Mouse (Mus musculus) forebrain, embryonic 10.5 days (tissue): ENCODE measurements around the gene Anxa4. TPM values are rescaled to one million over a fixed set of nuclear protein-coding genes. Genes with fewer than 3 reads are reported as not detected.

Source experiments
- DNase-seq: peaks from one replicate; pipeline ENCODE4 v3.0.0-alpha.2; 2017; ENCODE audit warnings: low spot score; ENCODE audit errors: extremely low spot score
- H3K27ac ChIP-seq: fragments of 300-500 bp; sonication (generic); 2 replicates; pipeline ENCODE4 v1.5.1; 2016; ENCODE audit warnings: mild to moderate bottlenecking
- H3K27me3 ChIP-seq: fragments of 300-500 bp; sonication (generic); 2 replicates; pipeline ENCODE4 v1.6.1; 2016; ENCODE audit warnings: mild to moderate bottlenecking; ENCODE audit not compliant: poor library complexity, severe bottlenecking
- H3K36me3 ChIP-seq: fragments of 300-500 bp; sonication (generic); replicated peaks from 2 replicates; pipeline ENCODE4 v1.6.1; 2016; ENCODE audit warnings: mild to moderate bottlenecking, moderate library complexity
- H3K4me1 ChIP-seq: fragments of 300-500 bp; sonication (generic); 2 replicates; pipeline ENCODE4 v1.6.1; 2016
- H3K4me3 ChIP-seq: fragments of 300-500 bp; sonication (generic); 2 replicates; pipeline ENCODE4 v1.5.1; 2016; ENCODE audit warnings: mild to moderate bottlenecking, moderate library complexity
- H3K9me3 ChIP-seq: fragments of 300-500 bp; sonication (generic); 2 replicates; pipeline ENCODE4 v1.6.1; 2016; ENCODE audit warnings: mild to moderate bottlenecking, moderate library complexity
- WGBS: fragments of 180-500 bp; shearing (Covaris S2); methylation state at CpG from one replicate; pipeline ENCODE4 v1.1.7; 2016; 5-methylcytosine and 5-hydroxymethylcytosine counted together
- polyA plus RNA-seq: library from polyadenylated mRNA; unstranded; fragments of >200 nt; fragmentation: Nextera tagmentation; extraction: Ambion mirVana; gene quantifications from 2 replicates; pipeline ENCODE4 v1.2.1, GENCODE M21; 2016

Anxa4 gene
- polyA plus RNA-seq, 1 experiment from 2014 or later: 4.2 TPM

DNA sequence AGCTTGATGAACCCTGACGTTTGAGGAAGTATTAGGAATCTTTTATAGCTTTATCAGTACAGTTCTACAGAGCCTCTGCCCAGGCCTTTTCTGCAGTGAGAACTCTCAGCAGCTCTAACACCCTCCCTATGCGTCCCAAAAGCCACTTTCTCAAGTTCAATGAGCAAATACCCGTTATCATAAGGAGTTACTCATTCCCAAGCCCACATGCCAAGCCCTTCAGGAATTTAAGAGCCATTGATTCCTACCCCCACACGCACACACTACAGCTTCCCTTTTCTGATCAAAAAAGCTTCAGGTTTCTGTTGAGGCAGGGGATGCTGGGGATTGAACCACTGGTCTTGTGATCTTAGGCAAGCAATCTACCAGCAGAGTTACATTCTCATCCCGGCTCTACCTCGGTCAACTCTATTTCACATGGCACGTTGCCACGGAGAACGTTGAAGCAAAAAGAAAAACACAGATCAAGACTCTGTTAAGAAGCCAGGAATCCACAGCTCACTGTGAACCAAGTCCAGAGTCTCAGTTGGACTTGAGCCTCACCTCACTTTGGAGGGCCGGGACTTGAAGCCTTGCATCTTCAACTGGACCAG lies 2.9 kb downstream of the Anxa4 start:
- no peak overlapping the region for H3K27ac ChIP-seq
- 92% methylated on average over 10 of the region's 10 CpGs for WGBS
- H3K27me3 ChIP-seq: peaks cover 59% of the 10 kb centered on the region
- no peak overlapping the region for H3K4me3 ChIP-seq
- H3K36me3 ChIP-seq: no peaks in the 10 kb centered on the region
- DNase-seq: no peak
- no peaks in the 10 kb centered on the region for H3K9me3 ChIP-seq
- peaks cover 19% of the 10 kb centered on the region for H3K4me1 ChIP-seq

DNA sequence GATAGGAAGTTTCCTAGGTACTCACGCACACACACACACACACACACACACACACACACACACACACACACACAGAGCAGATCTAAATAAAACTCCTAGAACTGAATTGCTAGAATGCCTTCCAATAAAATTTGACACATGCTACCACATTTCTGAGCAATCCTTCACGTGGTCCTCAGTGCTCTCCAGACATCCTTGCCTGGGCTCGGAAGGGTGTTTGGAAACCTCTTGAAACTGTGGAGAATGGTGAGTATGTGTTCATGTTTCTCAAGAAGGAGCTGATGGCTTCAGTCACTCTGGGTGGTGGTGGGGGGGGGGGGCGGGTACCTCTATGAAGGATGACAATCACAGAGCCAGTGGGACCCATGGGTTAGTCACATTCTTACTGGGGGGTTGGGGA lies 5.1 kb downstream of the Anxa4 start:
- WGBS: 85% methylated on average over 4 of the region's 4 CpGs
- no peak for DNase-seq
- H3K27me3 ChIP-seq: peaks cover 37% of the 10 kb centered on the region
- peaks cover 9% of the 10 kb centered on the region for H3K4me1 ChIP-seq
- no peaks in the 10 kb centered on the region for H3K9me3 ChIP-seq
- H3K4me3 ChIP-seq: no peak overlapping the region
- H3K27ac ChIP-seq: no peak overlapping the region
- no peaks in the 10 kb centered on the region for H3K36me3 ChIP-seq

DNA sequence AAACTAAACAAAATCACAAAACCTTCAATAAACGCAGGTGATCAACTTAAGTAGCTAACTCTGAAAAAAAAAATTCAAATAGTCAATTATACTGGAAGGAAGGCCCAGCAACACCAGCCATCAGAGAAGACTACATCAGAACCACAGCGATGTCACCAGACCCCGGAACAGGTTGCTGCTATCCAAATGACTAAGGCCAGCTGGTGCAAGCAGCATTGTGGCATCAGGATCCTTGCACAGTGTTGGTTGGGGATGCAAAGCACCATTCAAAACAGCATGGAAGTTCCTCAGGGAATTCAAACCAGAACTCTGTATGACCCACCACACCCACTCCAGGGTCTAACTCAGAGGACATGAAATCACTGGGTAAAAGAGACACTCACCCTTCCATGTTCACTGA lies 6.8 kb downstream of the Anxa4 start:
- WGBS: 88% methylated on average over 3 of the region's 3 CpGs
- no peak for DNase-seq
- H3K36me3 ChIP-seq: no peaks in the 10 kb centered on the region
- no peak overlapping the region for H3K4me3 ChIP-seq
- H3K4me1 ChIP-seq: no peaks in the 10 kb centered on the region
- H3K9me3 ChIP-seq: no peaks in the 10 kb centered on the region
- peaks cover 20% of the 10 kb centered on the region for H3K27me3 ChIP-seq
- no peak overlapping the region for H3K27ac ChIP-seq

DNA sequence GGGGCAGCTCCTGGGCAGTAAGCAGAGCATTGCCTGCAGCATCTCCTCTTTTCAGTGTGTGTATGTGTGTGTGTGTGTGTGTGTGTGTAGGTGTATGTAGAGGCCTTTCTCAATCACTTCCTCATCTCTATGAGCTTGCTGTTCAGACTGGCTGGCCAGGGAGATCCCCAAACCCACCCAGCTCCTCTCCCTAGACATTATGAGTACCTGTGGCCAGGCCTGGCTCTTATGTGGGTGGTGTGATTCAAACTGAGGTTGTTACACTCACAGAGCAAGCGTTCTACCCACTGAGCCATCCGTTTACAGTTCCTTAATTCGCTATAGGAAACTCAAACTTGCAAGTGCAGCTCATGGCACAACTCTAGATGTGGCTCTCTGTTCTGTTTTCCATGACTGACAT lies 8.6 kb downstream of the Anxa4 start:
- 76% methylated on average over 3 of the region's 3 CpGs for WGBS
- Histone ChIP-seq H3K4me3 (no peak overlapping the region), H3K9me3 (no peaks in the 10 kb centered on the region), H3K4me1 (no peaks in the 10 kb centered on the region), H3K36me3 (no peaks in the 10 kb centered on the region), H3K27me3 (0 out of 2 replicates have a peak, but pooled peaks cover 4% of the 10 kb centered on the region), H3K27ac (no peak overlapping the region)
- DNase-seq: no peak

DNA sequence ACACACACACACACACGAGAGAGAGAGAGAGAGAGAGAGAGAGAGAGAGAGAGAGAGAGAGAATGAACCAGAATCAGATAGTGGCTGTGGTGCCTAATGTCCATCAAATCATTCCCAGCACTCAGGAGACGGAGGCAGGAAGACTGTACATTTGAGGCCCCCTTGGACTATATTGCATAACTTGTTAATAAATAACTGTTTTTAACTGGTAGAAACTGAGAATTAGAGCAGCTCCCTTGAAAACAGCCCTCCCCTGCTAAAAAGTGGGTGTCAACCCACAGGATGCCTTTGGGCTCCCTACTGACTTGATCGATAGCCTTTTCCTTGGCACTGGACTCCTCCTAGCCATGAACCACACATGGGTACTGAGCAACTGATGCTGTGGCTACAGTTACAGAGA lies 11.0 kb downstream of the Anxa4 start:
- H3K9me3 ChIP-seq: no peaks in the 10 kb centered on the region
- no peaks in the 10 kb centered on the region for H3K4me1 ChIP-seq
- H3K27ac ChIP-seq: no peak overlapping the region
- no peaks in the 10 kb centered on the region for H3K27me3 ChIP-seq
- H3K4me3 ChIP-seq: no peak overlapping the region
- 97% methylated on average over 2 of the region's 3 CpGs for WGBS
- DNase-seq: no peak
- no peaks in the 10 kb centered on the region for H3K36me3 ChIP-seq

DNA sequence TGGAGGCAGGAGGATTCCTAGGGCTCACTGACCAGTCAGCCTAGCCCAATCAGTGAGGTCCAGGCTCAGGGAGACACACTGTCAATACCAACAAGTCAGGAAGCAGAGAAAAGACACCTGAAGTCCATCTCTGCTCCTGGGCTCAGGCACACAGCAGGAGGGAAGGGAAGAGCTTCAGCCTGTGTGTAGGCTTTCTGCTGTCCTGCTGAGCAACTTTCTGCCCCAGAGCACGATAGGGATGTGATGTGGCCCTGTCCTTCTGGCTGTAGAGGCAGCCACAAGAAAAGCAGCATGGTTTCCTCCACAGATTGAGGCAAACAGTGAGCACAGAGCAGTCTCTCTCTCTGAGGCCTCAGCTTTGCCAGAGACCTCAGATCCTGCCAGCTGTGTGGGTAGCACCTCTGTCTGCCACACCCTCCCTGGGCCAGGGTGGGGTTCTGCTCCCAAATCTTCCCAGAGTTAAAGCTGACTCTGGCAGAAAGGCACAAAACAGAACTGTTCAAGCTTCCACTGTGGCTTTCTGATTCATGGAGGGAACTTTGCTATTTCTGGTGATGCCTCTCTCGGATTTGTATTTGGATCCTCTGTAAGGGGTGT lies 11.9 kb downstream of the Anxa4 start:
- no peaks in the 10 kb centered on the region for H3K27me3 ChIP-seq
- 38% methylated on average over 2 of the region's 2 CpGs for WGBS
- no peaks in the 10 kb centered on the region for H3K4me1 ChIP-seq
- no peak for DNase-seq
- no peak overlapping the region for H3K4me3 ChIP-seq
- H3K36me3 ChIP-seq: no peaks in the 10 kb centered on the region
- no peak overlapping the region for H3K27ac ChIP-seq
- H3K9me3 ChIP-seq: no peaks in the 10 kb centered on the region

DNA sequence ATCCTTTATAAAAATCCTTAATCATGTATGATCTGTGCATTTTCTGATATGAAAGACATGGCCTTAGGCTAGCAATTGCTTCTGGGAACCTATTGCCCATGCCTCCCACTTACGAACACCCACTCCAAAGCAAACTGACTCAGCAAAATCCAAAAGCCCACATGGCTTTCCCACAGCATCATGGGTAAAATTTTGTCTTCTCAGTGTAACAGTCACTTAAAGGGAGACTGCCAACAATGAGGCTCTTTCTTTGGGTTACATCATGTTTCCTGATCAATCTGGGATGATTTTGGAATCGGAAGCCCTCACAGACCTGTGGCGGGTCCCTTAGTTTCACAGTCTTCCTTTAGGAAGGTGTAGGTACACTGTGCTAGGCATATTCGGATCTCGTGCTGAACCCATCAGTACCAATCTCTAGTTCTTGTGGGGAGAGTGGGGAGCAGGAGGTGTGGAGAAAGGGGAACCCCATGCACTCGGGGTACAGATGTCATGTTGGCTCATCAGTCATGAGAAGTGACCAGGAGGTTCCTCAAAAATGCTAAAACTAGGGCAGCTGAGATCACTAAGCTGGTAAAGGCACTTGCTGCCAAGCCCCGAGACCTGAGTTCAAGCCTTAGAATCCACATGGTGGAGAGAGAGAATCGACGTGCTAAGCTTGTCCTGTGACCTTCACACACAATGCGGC lies 14.3 kb downstream of the Anxa4 start:
- WGBS: 89% methylated on average over 10 of the region's 10 CpGs
- no peak for DNase-seq
- no peaks in the 10 kb centered on the region for H3K4me1 ChIP-seq

DNA sequence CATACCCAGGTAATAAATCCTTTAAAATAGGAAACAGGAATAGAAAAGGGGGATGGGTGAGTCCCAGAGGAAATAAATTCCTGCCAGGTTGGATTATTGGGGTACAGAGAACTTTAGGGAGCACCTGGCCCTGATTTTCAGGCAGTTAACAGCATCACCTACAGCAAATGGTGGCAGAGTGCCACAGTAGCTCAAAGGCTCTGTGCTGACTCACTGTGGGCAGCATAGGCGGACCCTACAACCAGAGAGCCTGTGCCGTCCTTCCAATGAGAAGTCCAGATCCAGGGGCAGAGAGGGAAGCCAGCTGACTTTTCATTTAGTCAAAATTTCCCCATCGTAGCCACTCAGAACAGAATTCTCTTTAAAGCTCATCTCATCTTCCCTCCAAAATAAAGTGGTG lies 16.2 kb downstream of the Anxa4 start:
- H3K4me1 ChIP-seq: no peaks in the 10 kb centered on the region
- H3K4me3 ChIP-seq: no peak overlapping the region
- 95% methylated on average over 3 of the region's 3 CpGs for WGBS
- H3K27ac ChIP-seq: no peak overlapping the region
- no peaks in the 10 kb centered on the region for H3K9me3 ChIP-seq
- H3K27me3 ChIP-seq: no peaks in the 10 kb centered on the region
- H3K36me3 ChIP-seq: no peaks in the 10 kb centered on the region
- no peak for DNase-seq

More for the DNA sequence above, 14.3 kb downstream of the Anxa4 start:
- Histone ChIP-seq H3K27ac (no peak overlapping the region), H3K36me3 (no peaks in the 10 kb centered on the region), H3K4me3 (no peak overlapping the region), H3K9me3 (no peaks in the 10 kb centered on the region), H3K27me3 (no peaks in the 10 kb centered on the region)

DNA sequence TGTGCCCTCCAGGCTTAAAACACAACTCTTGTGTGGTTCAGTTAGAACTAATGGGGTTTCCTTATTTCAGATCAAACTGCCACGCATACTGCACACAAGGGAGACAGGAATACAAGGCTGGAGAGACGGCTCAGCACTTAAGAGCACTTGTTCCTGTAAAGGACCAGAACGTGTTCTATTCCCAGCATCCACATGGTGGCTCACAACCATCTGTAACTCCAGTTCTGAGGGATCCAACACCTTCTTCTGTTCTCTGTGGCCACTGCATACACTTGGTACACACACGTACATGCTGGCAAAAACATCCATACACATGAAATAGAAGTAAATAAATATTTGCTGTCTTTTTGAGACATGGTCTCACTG lies 16.7 kb downstream of the Anxa4 start:
- H3K9me3 ChIP-seq: no peaks in the 10 kb centered on the region
- no peak overlapping the region for H3K27ac ChIP-seq
- 73% methylated on average over 4 of the region's 4 CpGs for WGBS
- no peaks in the 10 kb centered on the region for H3K27me3 ChIP-seq
- H3K36me3 ChIP-seq: no peaks in the 10 kb centered on the region
- no peaks in the 10 kb centered on the region for H3K4me1 ChIP-seq
- no peak overlapping the region for H3K4me3 ChIP-seq
- no peak for DNase-seq

DNA sequence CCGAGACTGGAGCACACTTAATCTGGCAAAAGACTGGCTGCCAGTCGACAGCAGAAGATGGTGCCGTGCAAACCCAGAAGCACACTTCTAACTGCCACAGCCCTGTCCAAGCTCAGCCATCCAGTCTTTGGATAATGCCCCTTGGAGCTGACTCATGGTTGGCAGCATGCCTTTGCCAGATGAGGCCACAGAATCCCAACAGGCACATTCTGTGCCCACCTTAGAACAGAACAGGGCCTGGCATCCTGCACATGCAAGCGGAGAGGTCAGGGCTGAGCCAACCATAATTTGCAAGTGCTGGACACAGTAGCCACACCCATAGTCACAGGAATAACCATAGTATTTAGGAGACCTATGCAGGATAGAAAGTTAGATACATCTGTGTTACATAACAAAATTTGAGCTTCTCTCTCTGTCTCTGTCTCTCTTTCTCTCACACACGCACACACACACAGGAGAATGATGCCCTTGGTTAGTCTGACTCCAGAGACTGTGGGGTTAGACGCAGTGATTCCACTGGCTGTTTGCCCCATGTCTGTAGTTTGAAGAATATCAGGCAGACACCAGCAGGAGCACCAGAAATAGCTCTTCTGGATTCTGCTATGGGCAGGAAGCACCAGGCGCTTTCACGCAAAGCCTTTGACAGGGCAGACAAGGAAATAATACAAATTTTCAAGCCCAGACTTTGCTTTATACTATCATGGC lies 17.2 kb downstream of the Anxa4 start:
- 92% methylated on average over 8 of the region's 8 CpGs for WGBS
- H3K4me3 ChIP-seq: no peak overlapping the region
- no peak overlapping the region for H3K27ac ChIP-seq
- DNase-seq: no peak
- no peaks in the 10 kb centered on the region for H3K4me1 ChIP-seq
- H3K9me3 ChIP-seq: no peaks in the 10 kb centered on the region
- no peaks in the 10 kb centered on the region for H3K27me3 ChIP-seq
- no peaks in the 10 kb centered on the region for H3K36me3 ChIP-seq

DNA sequence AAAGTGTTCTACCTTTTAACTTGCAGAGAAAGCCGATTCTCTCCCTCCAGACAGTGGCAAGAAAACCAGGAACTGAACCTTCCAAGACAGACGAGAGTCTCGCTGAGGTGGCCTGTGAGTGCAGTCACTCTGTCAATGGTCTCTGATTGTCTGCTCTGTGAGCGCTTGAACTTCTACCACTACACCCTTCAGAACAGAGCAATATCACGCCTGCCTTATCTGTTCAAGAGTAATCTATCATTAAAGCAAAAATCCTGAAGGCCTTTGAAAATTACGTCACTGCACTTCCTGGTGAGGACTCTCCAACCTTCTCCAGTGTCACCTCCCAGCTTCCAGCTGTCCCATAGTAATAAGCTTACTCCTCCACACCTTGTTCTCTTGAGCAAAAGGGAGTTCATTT lies 18.4 kb downstream of the Anxa4 start:
- H3K27me3 ChIP-seq: no peaks in the 10 kb centered on the region
- WGBS: 88% methylated on average over 6 of the region's 6 CpGs
- H3K4me1 ChIP-seq: no peaks in the 10 kb centered on the region
- H3K27ac ChIP-seq: no peak overlapping the region
- H3K36me3 ChIP-seq: no peaks in the 10 kb centered on the region
- no peaks in the 10 kb centered on the region for H3K9me3 ChIP-seq
- DNase-seq: no peak
- H3K4me3 ChIP-seq: no peak overlapping the region

DNA sequence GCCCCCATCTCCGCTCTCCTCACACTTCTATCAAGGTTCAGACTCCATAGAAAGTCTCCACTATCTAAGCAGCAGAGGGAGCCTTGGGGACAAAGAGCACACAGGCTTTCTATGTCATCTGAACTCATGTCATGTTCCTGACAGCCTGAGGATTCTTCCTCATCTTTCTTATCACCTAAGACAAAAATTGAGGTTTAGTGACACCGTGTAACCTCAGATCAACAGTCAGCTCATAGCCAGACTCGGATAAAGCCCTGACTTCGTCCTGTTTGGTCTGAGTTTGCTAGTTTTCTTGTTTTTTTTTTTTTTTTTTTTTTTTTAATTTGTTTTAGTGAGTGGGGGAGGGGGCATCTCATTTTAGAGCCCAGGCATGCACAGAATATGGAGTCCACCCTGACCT lies 19.6 kb downstream of the Anxa4 start:
- H3K4me3 ChIP-seq: no peak overlapping the region
- WGBS: 93% methylated on average over 4 of the region's 4 CpGs
- no peaks in the 10 kb centered on the region for H3K27me3 ChIP-seq
- H3K36me3 ChIP-seq: no peaks in the 10 kb centered on the region
- no peaks in the 10 kb centered on the region for H3K4me1 ChIP-seq
- H3K9me3 ChIP-seq: no peaks in the 10 kb centered on the region
- no peak for DNase-seq
- no peak overlapping the region for H3K27ac ChIP-seq

DNA sequence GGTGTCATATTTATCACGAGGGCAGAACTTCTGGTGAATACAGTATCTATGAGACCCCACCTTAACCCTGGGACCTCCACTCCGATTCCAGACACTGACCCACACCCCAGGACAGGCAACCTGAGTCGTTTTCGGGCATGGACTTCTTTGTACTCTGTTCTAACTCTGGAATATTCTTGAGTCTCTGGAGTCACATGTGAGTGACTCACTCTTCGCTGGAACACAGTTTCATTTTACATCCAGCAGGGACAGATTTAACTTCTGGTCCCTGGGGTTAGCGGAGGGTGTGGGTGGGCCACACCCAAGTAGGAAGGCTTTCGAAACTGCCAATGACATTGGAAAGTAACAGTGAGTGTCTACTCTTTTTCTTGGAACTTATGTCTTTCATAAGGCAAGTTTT lies 20.8 kb downstream of the Anxa4 start:
- Histone ChIP-seq H3K4me3 (no peak overlapping the region), H3K9me3 (no peaks in the 10 kb centered on the region), H3K27me3 (no peaks in the 10 kb centered on the region), H3K4me1 (no peaks in the 10 kb centered on the region), H3K27ac (no peak overlapping the region), H3K36me3 (no peaks in the 10 kb centered on the region)
- DNase-seq: no peak
- 87% methylated on average over 7 of the region's 7 CpGs for WGBS
